Mouse (Mus musculus) liver, adult 2 months (tissue): Measurements from ENCODE around the gene Fgfr2. TPM values are rescaled to one million over a fixed set of nuclear protein-coding genes. Genes with fewer than 3 reads are reported as not detected.

Experiments
- DNase-seq: peaks from one replicate; pipeline ENCODE4 v3.0.0-alpha.2; 2011; ENCODE audit warnings: low read depth, low spot score; ENCODE audit errors: extremely low read depth
- H3K27ac ChIP-seq: fragments of 200-500 bp; replicated peaks from 2 replicates; pipeline ENCODE4 v1.5.1; 2012; ENCODE audit warnings: low read depth, mild to moderate bottlenecking, control low read depth, inconsistent platforms, low read length; ENCODE audit not compliant: insufficient read depth
- H3K27me3 ChIP-seq: fragments of 200-500 bp; 2 replicates; pipeline ENCODE4 v1.6.1; 2012; ENCODE audit warnings: mild to moderate bottlenecking, moderate library complexity, low read length, inconsistent platforms; ENCODE audit not compliant: control insufficient read depth, insufficient read depth
- H3K36me3 ChIP-seq: fragments of 200-500 bp; 2 replicates; pipeline ENCODE4 v1.6.1; 2012; ENCODE audit warnings: low read length, inconsistent platforms; ENCODE audit not compliant: control insufficient read depth, insufficient read depth
- H3K4me1 ChIP-seq: fragments of 200-500 bp; 2 replicates; pipeline ENCODE4 v1.6.1; 2011; ENCODE audit warnings: low read length; ENCODE audit not compliant: control insufficient read depth, insufficient read depth
- H3K4me3 ChIP-seq: fragments of 200-500 bp; 2 replicates; pipeline ENCODE4 v1.5.1; 2011; ENCODE audit warnings: low read depth, mild to moderate bottlenecking, control low read depth, low read length, moderate library complexity; ENCODE audit not compliant: insufficient read depth
- H3K79me2 ChIP-seq: fragments of 200-500 bp; 2 replicates; pipeline ENCODE4 v1.6.1; 2012; ENCODE audit warnings: inconsistent platforms, mild to moderate bottlenecking, low read length, moderate library complexity; ENCODE audit not compliant: control insufficient read depth, insufficient read depth
- H3K9ac ChIP-seq: fragments of 200-500 bp; 2 replicates; pipeline ENCODE4 v1.6.1; 2012; ENCODE audit warnings: low read depth, mild to moderate bottlenecking, control low read depth, inconsistent platforms, low read length
- CTCF ChIP-seq: fragments of 200-500 bp; IDR thresholded peaks from 2 replicates; pipeline ENCODE4 v1.5.1; 2011; ENCODE audit warnings: low read depth, low read length, control low read depth
- POLR2A ChIP-seq: fragments of 200-500 bp; IDR thresholded peaks from 2 replicates; pipeline ENCODE4 v1.6.1; 2011; ENCODE audit warnings: low read length, control low read depth; ENCODE audit not compliant: insufficient read depth; ENCODE audit errors: extremely low read depth
- WGBS: fragments of 180-500 bp; shearing (Covaris S2); methylation state at CpG from one replicate; pipeline ENCODE4 v1.1.7; 2018; 5-methylcytosine and 5-hydroxymethylcytosine counted together
- polyA plus RNA-seq: library from polyadenylated mRNA; depleted of rRNA; stranded (reverse); fragments of >200 nt; gene quantifications from 2 replicates; pipeline ENCODE4 v1.2.3, GENCODE M21; 2012
- total RNA-seq: library from RNA; depleted of rRNA; stranded (reverse); fragments of >200 nt; gene quantifications from 2 replicates; pipeline ENCODE4 v1.2.3, GENCODE M21; 2014

Fgfr2 gene
- total and polyA plus RNA-seq, 2 experiments = 16.7 to 35.2 TPM

DNA sequence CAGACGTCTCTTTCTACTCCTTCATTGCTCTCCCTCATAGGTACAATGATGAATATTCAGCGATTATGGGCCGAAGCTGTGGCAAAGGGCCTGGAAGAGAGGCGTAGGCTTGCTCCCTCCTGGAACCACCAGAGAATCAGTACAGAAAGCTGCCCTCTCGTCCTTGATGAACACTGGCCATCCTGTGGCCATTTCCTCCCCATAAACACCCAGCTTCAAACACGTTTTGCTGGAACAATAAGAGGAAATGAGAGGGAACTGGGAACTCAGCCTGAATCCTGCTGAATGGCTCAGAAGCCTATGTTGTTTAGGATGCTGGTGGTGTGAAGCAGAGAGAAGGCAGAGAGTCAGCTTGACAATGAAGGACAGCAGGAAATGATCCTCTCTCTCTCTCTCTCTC, 784.8 kb downstream of the Fgfr2 start:
- Histone ChIP-seq H3K9ac (no peak overlapping the region), H3K4me3 (no peak overlapping the region), H3K27me3 (no peaks in the 10 kb centered on the region), H3K79me2 (no peaks in the 10 kb centered on the region), H3K27ac (peak overlapping the region; percentile 84), H3K36me3 (no peaks in the 10 kb centered on the region), H3K4me1 (no peaks in the 10 kb centered on the region)
- no peak for DNase-seq
- WGBS = 60% methylated on average over 6 of the region's 6 CpGs
- TF ChIP-seq CTCF = no peak
- no peak for TF ChIP-seq POLR2A

DNA sequence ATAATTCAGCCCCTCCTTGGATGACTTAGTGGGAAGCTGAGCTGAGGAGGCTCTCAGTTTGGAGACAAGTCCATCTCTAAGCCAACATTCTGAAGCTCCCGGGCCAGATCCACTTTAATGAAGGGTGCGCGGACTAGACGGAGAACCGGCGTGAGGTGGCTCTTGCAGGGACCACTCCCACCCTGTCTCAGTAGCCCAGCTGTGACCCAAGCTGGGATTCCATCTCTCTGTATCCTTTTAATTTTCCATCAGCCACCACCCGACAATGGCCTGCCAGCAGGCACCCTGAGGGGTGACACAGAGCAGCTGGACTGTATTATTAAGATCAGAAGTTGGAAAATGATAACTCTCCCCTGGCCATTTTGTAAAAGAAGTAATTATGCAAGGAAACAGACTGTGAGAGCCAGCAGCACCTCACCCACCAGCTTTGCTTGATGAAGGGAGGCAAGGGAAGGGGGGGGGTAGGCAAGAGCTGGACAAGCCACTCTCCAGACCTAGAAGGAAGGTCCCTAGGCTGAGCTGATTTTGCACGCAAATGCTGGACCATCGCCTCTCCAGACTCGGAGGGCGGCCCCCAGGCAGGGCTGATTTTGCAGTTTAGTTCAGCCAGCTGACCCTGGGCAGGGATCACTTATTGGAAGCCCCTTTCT, 785.8 kb downstream of the Fgfr2 start:
- H3K4me1 ChIP-seq = no peaks in the 10 kb centered on the region
- 84% methylated on average over 11 of the region's 11 CpGs for WGBS
- TF ChIP-seq CTCF (no peak), POLR2A (no peak)
- no peak for DNase-seq
- H3K27me3 ChIP-seq = no peaks in the 10 kb centered on the region
- H3K79me2 ChIP-seq = no peaks in the 10 kb centered on the region
- no peak overlapping the region for H3K9ac ChIP-seq
- no peaks in the 10 kb centered on the region for H3K36me3 ChIP-seq
- peak overlapping the region; percentile 84 for H3K27ac ChIP-seq
- no peak overlapping the region for H3K4me3 ChIP-seq

DNA sequence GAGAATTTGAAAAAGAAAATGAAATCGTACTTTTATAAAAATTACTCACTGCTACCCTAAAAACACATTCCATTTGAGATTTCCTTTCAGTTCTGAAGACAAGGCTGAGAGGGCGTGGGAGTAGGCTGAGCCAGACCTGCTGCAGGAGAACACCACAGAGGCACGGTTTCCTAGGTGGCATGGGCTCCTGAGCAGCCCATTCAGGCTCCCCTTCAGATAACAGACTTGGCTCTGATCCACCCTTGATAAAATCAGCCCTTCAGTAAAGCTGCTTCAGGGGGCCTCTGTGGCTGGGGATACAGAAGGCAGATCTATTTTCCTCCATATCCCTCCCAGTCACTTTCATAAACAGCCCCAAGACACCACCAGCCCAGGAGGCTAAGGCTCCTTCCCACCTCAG, 786.4 kb downstream of the Fgfr2 start:
- Histone ChIP-seq H3K27me3 (no peaks in the 10 kb centered on the region), H3K9ac (no peak overlapping the region), H3K79me2 (no peaks in the 10 kb centered on the region), H3K36me3 (no peaks in the 10 kb centered on the region), H3K27ac (no peak overlapping the region; the same call in 1 of the 2 replicates), H3K4me1 (peaks cover 4% of the 10 kb centered on the region; the same call in 1 of the 2 replicates), H3K4me3 (no peak overlapping the region)
- no peak for DNase-seq
- 48% methylated on average over 3 of the region's 3 CpGs for WGBS
- TF ChIP-seq POLR2A = no peak
- TF ChIP-seq CTCF = no peak

DNA sequence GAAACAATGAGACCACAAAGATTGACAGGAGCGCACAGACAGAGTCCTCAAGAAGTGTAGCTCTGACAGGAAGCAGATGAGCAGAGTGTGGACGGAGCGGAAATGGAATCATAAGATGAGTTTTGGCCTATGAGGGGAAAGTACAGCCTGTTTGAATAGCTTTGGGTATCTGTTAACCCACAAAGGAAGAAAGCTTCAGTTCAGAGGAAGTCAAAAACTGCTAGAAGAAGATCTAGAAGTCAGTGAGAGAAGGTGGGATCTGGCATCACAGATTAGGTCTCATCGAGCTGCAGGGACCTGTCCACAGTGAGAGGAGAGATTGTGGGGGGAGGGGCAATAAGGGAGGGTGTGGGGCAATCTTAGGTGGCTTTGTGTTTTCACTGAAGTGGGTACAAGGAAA, 787.8 kb downstream of the Fgfr2 start:
- Histone ChIP-seq H3K9ac (no peak overlapping the region), H3K27ac (no peak overlapping the region)
- 75% methylated on average over 4 of the region's 4 CpGs for WGBS

DNA sequence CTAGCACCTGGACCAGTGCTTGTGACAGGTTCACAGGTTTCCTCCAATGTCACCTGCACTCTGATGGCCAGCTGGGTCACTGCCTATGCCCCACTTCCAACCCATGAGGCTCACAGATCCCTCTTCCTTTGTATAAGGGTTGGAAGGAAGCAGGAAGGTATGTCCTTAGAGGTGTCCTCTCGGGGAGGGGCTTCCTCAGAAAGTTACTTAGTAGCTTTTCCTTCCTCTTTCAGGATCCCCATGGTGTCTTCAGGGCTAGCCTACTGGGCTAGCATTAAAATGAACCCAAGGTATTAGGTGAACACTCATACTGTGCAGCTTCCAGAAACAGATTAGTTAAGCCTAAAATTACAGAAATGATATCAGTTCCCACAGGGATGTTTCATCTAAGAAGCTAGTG, 790.1 kb downstream of the Fgfr2 start:
- H3K27me3 ChIP-seq = no peaks in the 10 kb centered on the region
- H3K79me2 ChIP-seq = no peaks in the 10 kb centered on the region
- peaks cover 4% of the 10 kb centered on the region; the same call in 1 of the 2 replicates for H3K4me1 ChIP-seq
- H3K27ac ChIP-seq = no peak overlapping the region
- WGBS = 48% methylated on average over 1 of the region's 1 CpGs
- no peak for TF ChIP-seq CTCF
- no peak for TF ChIP-seq POLR2A
- H3K36me3 ChIP-seq = no peaks in the 10 kb centered on the region
- no peak overlapping the region for H3K9ac ChIP-seq
- no peak overlapping the region for H3K4me3 ChIP-seq
- no peak for DNase-seq

More for the DNA sequence above, 787.8 kb downstream of the Fgfr2 start:
- DNase-seq = no peak
- Histone ChIP-seq H3K36me3 (no peaks in the 10 kb centered on the region), H3K79me2 (no peaks in the 10 kb centered on the region), H3K27me3 (no peaks in the 10 kb centered on the region), H3K4me1 (peaks cover 4% of the 10 kb centered on the region; the same call in 1 of the 2 replicates), H3K4me3 (no peak overlapping the region)
- no peak for TF ChIP-seq CTCF

DNA sequence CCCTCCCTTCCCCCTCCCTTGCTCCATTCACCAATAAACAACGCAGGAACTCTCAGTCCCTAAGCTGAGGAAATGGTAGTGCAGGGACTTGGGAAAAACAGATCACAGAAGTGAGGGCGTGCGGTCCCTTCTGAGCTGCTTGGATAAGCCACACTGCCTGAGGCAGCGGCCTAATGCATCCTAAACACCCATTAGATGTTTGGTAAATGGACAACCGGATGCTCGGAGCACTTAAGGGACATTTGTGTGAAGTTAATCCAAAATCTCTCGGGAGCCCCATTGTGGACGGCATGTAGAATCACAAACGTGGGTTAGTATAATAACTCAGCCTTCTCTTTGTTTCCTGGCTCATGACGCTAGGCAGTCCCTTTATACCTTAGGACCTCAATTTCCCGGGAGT, 791.0 kb downstream of the Fgfr2 start:
- H3K36me3 ChIP-seq = no peaks in the 10 kb centered on the region
- H3K27ac ChIP-seq = 0 out of 2 replicates have a peak overlapping the region, but pooled peaks have one; percentile 32
- H3K9ac ChIP-seq = no peak overlapping the region
- TF ChIP-seq CTCF (no peak), POLR2A (no peak)
- 69% methylated on average over 11 of the region's 11 CpGs for WGBS
- no peak for DNase-seq
- no peaks in the 10 kb centered on the region for H3K79me2 ChIP-seq
- H3K27me3 ChIP-seq = no peaks in the 10 kb centered on the region
- no peak overlapping the region for H3K4me3 ChIP-seq
- H3K4me1 ChIP-seq = peaks cover 4% of the 10 kb centered on the region; the same call in 1 of the 2 replicates
